Mouse (Mus musculus) G1E (cell line): ENCODE data around the gene Tsr1. TPM values are rescaled to one million over a fixed set of nuclear protein-coding genes. Genes with fewer than 3 reads are reported as not detected.

Experiments
- ATAC-seq: 2 replicates; pipeline ENCODE4 v1.8.0; 2016; ENCODE audit warnings: mild to moderate bottlenecking; ENCODE audit not compliant: insufficient number of reproducible peaks, poor library complexity, low FRiP score, severe bottlenecking; ENCODE audit errors: extremely low read depth
- DNase-seq: peaks from one replicate; pipeline ENCODE4 v3.0.0; 2012; ENCODE audit warnings: low spot score
- H3K27me3 ChIP-seq: 2 replicates; pipeline ENCODE4 v1.6.1; 2012; ENCODE audit warnings: mild to moderate bottlenecking, low read length, inconsistent platforms; ENCODE audit not compliant: insufficient read depth
- H3K36me3 ChIP-seq: replicated peaks from 2 replicates; pipeline ENCODE3; 2012; ENCODE audit warnings: mild to moderate bottlenecking, inconsistent platforms
- H3K4me1 ChIP-seq: 2 replicates; pipeline ENCODE4 v1.6.1; 2012; ENCODE audit warnings: low read depth, low read length, inconsistent platforms, mixed read lengths; ENCODE audit not compliant: insufficient read depth
- H3K4me3 ChIP-seq: 2 replicates; pipeline ENCODE4 v1.5.1; 2012; ENCODE audit warnings: low read depth, mild to moderate bottlenecking, inconsistent platforms, low read length, moderate library complexity, mixed read lengths
- H3K9me3 ChIP-seq: replicated peaks from 2 replicates; pipeline ENCODE4 v1.6.1; 2012; ENCODE audit warnings: inconsistent platforms
- CTCF ChIP-seq: IDR thresholded peaks from 2 replicates; pipeline ENCODE4 v1.5.1; 2012; ENCODE audit warnings: low read depth, low read length, inconsistent platforms, mixed read lengths
- GATA1 ChIP-seq: IDR thresholded peaks from 2 replicates; pipeline ENCODE4 v1.6.1; 2012; ENCODE audit warnings: borderline replicate concordance, low read length, inconsistent platforms, mixed read lengths
- GATA2 ChIP-seq: IDR thresholded peaks from 2 replicates; pipeline ENCODE4 v1.6.1; 2012; ENCODE audit warnings: low read depth, low read length, inconsistent platforms, borderline replicate concordance
- POLR2AphosphoS5 ChIP-seq: IDR thresholded peaks from 2 replicates; pipeline ENCODE4 v1.6.1; 2012; ENCODE audit warnings: low read depth, low read length, inconsistent platforms; ENCODE audit not compliant: insufficient replicate concordance
- TAL1 ChIP-seq: conservative IDR thresholded peaks from 2 replicates; pipeline ENCODE4 v1.6.1; 2012; ENCODE audit warnings: low read depth, low read length, inconsistent platforms, mixed read lengths
- polyA plus RNA-seq: library from polyadenylated mRNA; stranded (reverse); fragments of >175 nt; gene quantifications from 2 replicates; pipeline ENCODE4 v1.2.3, GENCODE M21; 2012
- total RNA-seq, 2 experiments: library from RNA; stranded (forward) in 1 of 2; stranded (reverse) in 1 of 2; fragments of 200-1000 nt in 1 of 2; fragments of >200 nt in 1 of 2; fragmentation: Nextera tagmentation in 1 of 2; gene quantifications; 2 replicates each; pipeline ENCODE4 v1.2.3; 2014 to 2017

The Tsr1 gene
- 41.2 and 58.1 TPM in 2 replicates for total RNA-seq (2014; fragmentation: Nextera tagmentation)
- total RNA-seq (2017), result 72.5 and 74.6 TPM in 2 replicates
- polyA plus RNA-seq, result 34.5 and 38.4 TPM in 2 replicates

- peaks cover 53% of the 10 kb centered on the region for H3K4me1 ChIP-seq
- no peak for TF ChIP-seq GATA2
- no peak for TF ChIP-seq CTCF
- no peak for TF ChIP-seq POLR2AphosphoS5
- no peak for TF ChIP-seq GATA1
- no peak for TF ChIP-seq TAL1
- ATAC-seq (peak; percentile 81), DNase-seq (peak; percentile 81)
- no peaks in the 10 kb centered on the region for H3K9me3 ChIP-seq
- peaks cover 43% of the 10 kb centered on the region for H3K36me3 ChIP-seq
- H3K27me3 ChIP-seq, result no peaks in the 10 kb centered on the region
- peak within 1 kb of the TSS; percentile 88 for H3K4me3 ChIP-seq
These were observed at the start of gene Tsr1 for GRCm38 (mm10) chr11:74897678-74898516. TSS of gene Tsr1 (plus strand) at chr11:74898071.

- Histone ChIP-seq H3K36me3 (peaks cover 71% of the 10 kb centered on the region), H3K4me1 (peaks cover 19% of the 10 kb centered on the region), H3K27me3 (no peaks in the 10 kb centered on the region), H3K4me3 (no peak overlapping the region), H3K9me3 (no peaks in the 10 kb centered on the region)
- TF ChIP-seq GATA2 (no peak), GATA1 (no peak), CTCF (no peak)
- DNase-seq (no peak), ATAC-seq (no peak)
These were observed 46.7 kb upstream of the Tsr1 start for GRCm38 (mm10) chr11:74850998-74851661.

- ATAC-seq, result no peak
- Histone ChIP-seq H3K9me3 (no peaks in the 10 kb centered on the region), H3K36me3 (peaks cover 79% of the 10 kb centered on the region), H3K4me1 (no peaks in the 10 kb centered on the region; the same call in 1 of the 2 replicates), H3K27me3 (no peaks in the 10 kb centered on the region), H3K4me3 (no peak overlapping the region)
- TF ChIP-seq TAL1, result no peak
- no peak for TF ChIP-seq GATA2
- TF ChIP-seq GATA1, result no peak
- no peak for TF ChIP-seq POLR2AphosphoS5
- TF ChIP-seq CTCF, result no peak
- DNase-seq, result no peak
These were observed 40.1 kb upstream of the Tsr1 start for GRCm38 (mm10) chr11:74857756-74858155.

GRCm38 (mm10) chr11:74862129-74862528 lies 35.7 kb upstream of the Tsr1 start:
- peaks cover 91% of the 10 kb centered on the region for H3K36me3 ChIP-seq
- H3K9me3 ChIP-seq, result no peaks in the 10 kb centered on the region
- no peak for TF ChIP-seq GATA2
- no peak for TF ChIP-seq CTCF
- TF ChIP-seq GATA1, result no peak
- no peak for TF ChIP-seq TAL1
- TF ChIP-seq POLR2AphosphoS5, result no peak
- H3K4me3 ChIP-seq, result no peak overlapping the region
- no peak for DNase-seq
- no peak for ATAC-seq
- H3K4me1 ChIP-seq, result no peaks in the 10 kb centered on the region; the same call in 1 of the 2 replicates
- H3K27me3 ChIP-seq, result no peaks in the 10 kb centered on the region

- no peaks in the 10 kb centered on the region for H3K27me3 ChIP-seq
- no peaks in the 10 kb centered on the region; the same call in 1 of the 2 replicates for H3K4me1 ChIP-seq
- no peak for DNase-seq
- TF ChIP-seq CTCF, result no peak
- TF ChIP-seq TAL1, result no peak
- TF ChIP-seq GATA2, result no peak
- no peak for TF ChIP-seq POLR2AphosphoS5
- no peak for TF ChIP-seq GATA1
- no peak for ATAC-seq
- peaks cover 93% of the 10 kb centered on the region for H3K36me3 ChIP-seq
- H3K9me3 ChIP-seq, result no peaks in the 10 kb centered on the region
- no peak overlapping the region for H3K4me3 ChIP-seq
These were observed 34.4 kb upstream of the Tsr1 start for GRCm38 (mm10) chr11:74863471-74863870.

- Histone ChIP-seq H3K4me3 (no peak overlapping the region), H3K36me3 (peaks cover 93% of the 10 kb centered on the region), H3K9me3 (no peaks in the 10 kb centered on the region), H3K4me1 (no peaks in the 10 kb centered on the region; the same call in 1 of the 2 replicates), H3K27me3 (no peaks in the 10 kb centered on the region)
- no peak for TF ChIP-seq POLR2AphosphoS5
- no peak for TF ChIP-seq GATA2
- no peak for TF ChIP-seq TAL1
- no peak for TF ChIP-seq GATA1
- no peak for TF ChIP-seq CTCF
- DNase-seq (no peak), ATAC-seq (no peak)
These were observed 33.5 kb upstream of the Tsr1 start for GRCm38 (mm10) chr11:74864421-74864820.
